Comparison of ENCODE assay signal across 10 mouse cellular contexts in genomic region chr10:80774981-80775380, GRCm38 (mm10). TPM values are rescaled to one million over a fixed set of nuclear protein-coding genes. Genes with fewer than 3 reads are reported as not detected.
DNase-seq lines count a peak whose midpoint lies in the region; ATAC-seq and TF ChIP-seq lines count a peak whose summit lies in the region.
"Had no signal": no experiment of that assay in that cellular context is flagged by ENCODE, and none has a peak within 500 bp of the region (broad histone marks: within the 10 kb centered on the region; RNA-seq: fewer than 3 reads in every experiment).

No protein-coding gene starts in this region.

- no peak overlapping the region for H3K4me2 ChIP-seq in forebrain, embryonic 13.5 days
- H3K4me2 ChIP-seq in forebrain, embryonic 12.5 days, result no peak overlapping the region
- no peak overlapping the region for H3K4me2 ChIP-seq in hindbrain, embryonic 12.5 days (replicated peaks)
- H3K4me2 ChIP-seq in hindbrain, embryonic 13.5 days, result no peak overlapping the region
- no peak overlapping the region for H3K4me2 ChIP-seq in neural tube, embryonic 13.5 days
- no peak overlapping the region for H3K4me2 ChIP-seq in stomach, postnatal 0 days (replicated peaks; ENCODE audit: low read depth)

- peak; percentile 45 for ATAC-seq in forebrain, embryonic 13.5 days
- no peak for ATAC-seq in forebrain, embryonic 12.5 days (ENCODE audit: low FRiP score)
- ATAC-seq in hindbrain, embryonic 12.5 days (ENCODE audit: low FRiP score), result 0 out of 2 replicates have a peak, but pooled peaks have one; percentile 4
- no peak for ATAC-seq in hindbrain, embryonic 13.5 days (ENCODE audit: low FRiP score)
- ATAC-seq in neural tube, embryonic 13.5 days (ENCODE audit: low read depth), result peak; percentile 38; the same call in 1 of the 2 replicates
- ATAC-seq in stomach, postnatal 0 days (ENCODE audit: low FRiP score, low TSS enrichment), result no peak; the same call in 1 of the 2 replicates

- H3K36me3 ChIP-seq in forebrain, embryonic 13.5 days (ENCODE audit: poor library complexity, severe bottlenecking), result peaks cover 100% of the 10 kb centered on the region
- H3K36me3 ChIP-seq in forebrain, embryonic 12.5 days (replicated peaks), result peaks cover 100% of the 10 kb centered on the region
- H3K36me3 ChIP-seq in hindbrain, embryonic 12.5 days, result peaks cover 99% of the 10 kb centered on the region
- peaks cover 100% of the 10 kb centered on the region for H3K36me3 ChIP-seq in hindbrain, embryonic 13.5 days
- H3K36me3 ChIP-seq in neural tube, embryonic 13.5 days, result peaks cover 98% of the 10 kb centered on the region
- peaks cover 43% of the 10 kb centered on the region for H3K36me3 ChIP-seq in stomach, postnatal 0 days (ENCODE audit: control insufficient read depth, insufficient read depth, low read length)

- TF ChIP-seq EP300 in stomach, postnatal 0 days (optimal IDR thresholded peaks at IDR 0.05), result no peak

- no peaks in the 10 kb centered on the region for H3K27me3 ChIP-seq in forebrain, embryonic 13.5 days
- H3K27me3 ChIP-seq in forebrain, embryonic 12.5 days, result no peaks in the 10 kb centered on the region
- no peaks in the 10 kb centered on the region for H3K27me3 ChIP-seq in hindbrain, embryonic 12.5 days
- no peaks in the 10 kb centered on the region for H3K27me3 ChIP-seq in hindbrain, embryonic 13.5 days
- no peaks in the 10 kb centered on the region for H3K27me3 ChIP-seq in neural tube, embryonic 13.5 days
- no peaks in the 10 kb centered on the region for H3K27me3 ChIP-seq in stomach, postnatal 0 days (ENCODE audit: control insufficient read depth, insufficient read depth, low read length)

- no peak for TF ChIP-seq CTCF in stomach, postnatal 0 days (IDR thresholded peaks at IDR 0.05; ENCODE audit: low read depth)

- no peak overlapping the region for H3K27ac ChIP-seq in forebrain, embryonic 13.5 days
- no peak overlapping the region for H3K27ac ChIP-seq in forebrain, embryonic 12.5 days
- no peak overlapping the region for H3K27ac ChIP-seq in hindbrain, embryonic 12.5 days
- no peak overlapping the region for H3K27ac ChIP-seq in hindbrain, embryonic 13.5 days
- no peak overlapping the region for H3K27ac ChIP-seq in neural tube, embryonic 13.5 days (replicated peaks)
- H3K27ac ChIP-seq in stomach, postnatal 0 days (replicated peaks), result peak overlapping the region; percentile 40; the same call in 1 of the 2 replicates

- H3K9me3 ChIP-seq in forebrain, embryonic 13.5 days (replicated peaks), result no peaks in the 10 kb centered on the region
- H3K9me3 ChIP-seq in forebrain, embryonic 12.5 days, result no peaks in the 10 kb centered on the region
- no peaks in the 10 kb centered on the region for H3K9me3 ChIP-seq in hindbrain, embryonic 12.5 days (replicated peaks)
- no peaks in the 10 kb centered on the region for H3K9me3 ChIP-seq in hindbrain, embryonic 13.5 days
- H3K9me3 ChIP-seq in neural tube, embryonic 13.5 days, result no peaks in the 10 kb centered on the region
- no peaks in the 10 kb centered on the region for H3K9me3 ChIP-seq in stomach, postnatal 0 days (ENCODE audit: control insufficient read depth, low read length)

- WGBS in forebrain, embryonic 13.5 days, result 96% methylated on average over 4 of the region's 4 CpGs
- 86% methylated on average over 4 of the region's 4 CpGs for WGBS in forebrain, embryonic 12.5 days
- WGBS in hindbrain, embryonic 12.5 days, result 89% methylated on average over 4 of the region's 4 CpGs
- WGBS in hindbrain, embryonic 13.5 days, result 92% methylated on average over 4 of the region's 4 CpGs
- 94% methylated on average over 4 of the region's 4 CpGs for WGBS in neural tube, embryonic 13.5 days
- 72% methylated on average over 4 of the region's 4 CpGs for WGBS in stomach, postnatal 0 days

- no peak for DNase-seq in neural tube, embryonic 10.5 days (ENCODE audit: extremely low spot score, low spot score)
- DNase-seq in stomach, postnatal 0 days (ENCODE audit: low spot score), result no peak
- no peak for DNase-seq in layer of hippocampus, adult 9-11 months

- no peak overlapping the region for H3K4me3 ChIP-seq in forebrain, embryonic 13.5 days
- no peak overlapping the region for H3K4me3 ChIP-seq in forebrain, embryonic 12.5 days (replicated peaks)
- no peak overlapping the region for H3K4me3 ChIP-seq in hindbrain, embryonic 12.5 days
- H3K4me3 ChIP-seq in hindbrain, embryonic 13.5 days, result no peak overlapping the region
- no peak overlapping the region for H3K4me3 ChIP-seq in neural tube, embryonic 13.5 days
- no peak overlapping the region for H3K4me3 ChIP-seq in stomach, postnatal 0 days (ENCODE audit: low read depth, low read length)
- H3K4me3 ChIP-seq: myocyte had no signal

- H3K9ac ChIP-seq in forebrain, embryonic 13.5 days, result no peak overlapping the region
- H3K9ac ChIP-seq in forebrain, embryonic 12.5 days, result no peak overlapping the region
- 0 out of 2 replicates have a peak overlapping the region, but pooled peaks have one; percentile 3 for H3K9ac ChIP-seq in hindbrain, embryonic 12.5 days
- no peak overlapping the region for H3K9ac ChIP-seq in hindbrain, embryonic 13.5 days
- H3K9ac ChIP-seq in neural tube, embryonic 13.5 days, result no peak overlapping the region
- H3K9ac ChIP-seq in stomach, postnatal 0 days (ENCODE audit: low read length), result no peak overlapping the region

- H3K4me1 ChIP-seq in forebrain, embryonic 13.5 days, result peaks cover 7% of the 10 kb centered on the region; the same call in 1 of the 2 replicates
- no peaks in the 10 kb centered on the region for H3K4me1 ChIP-seq in forebrain, embryonic 12.5 days
- H3K4me1 ChIP-seq in hindbrain, embryonic 12.5 days, result 0 out of 2 replicates have a peak, but pooled peaks cover 2% of the 10 kb centered on the region
- H3K4me1 ChIP-seq in hindbrain, embryonic 13.5 days (replicated peaks), result no peaks in the 10 kb centered on the region
- no peaks in the 10 kb centered on the region for H3K4me1 ChIP-seq in neural tube, embryonic 13.5 days (replicated peaks)
- H3K4me1 ChIP-seq in stomach, postnatal 0 days (replicated peaks; ENCODE audit: control insufficient read depth, insufficient read depth), result peaks cover 3% of the 10 kb centered on the region; the same call in 1 of the 2 replicates

RNA-seq across cellular contexts. Expression of gene Dot1l, which starts 20.0 kb away (rescaled TPM):
- 19.9 and 21.1 TPM in 2 replicates for polyA plus RNA-seq in forebrain, embryonic 13.5 days (2015; fragmentation: Nextera tagmentation; extraction: Ambion mirVana)
- 27.6 and 28.2 TPM in 2 replicates for polyA plus RNA-seq in forebrain, embryonic 12.5 days (2016; fragmentation: Nextera tagmentation; extraction: Ambion mirVana)
- polyA plus RNA-seq in hindbrain, embryonic 12.5 days (2016; fragmentation: Nextera tagmentation; extraction: Ambion mirVana), result 25.9 and 27.4 TPM in 2 replicates
- polyA plus RNA-seq in hindbrain, embryonic 13.5 days (2015; fragmentation: Nextera tagmentation; extraction: Ambion mirVana), result 18.9 and 19.4 TPM in 2 replicates
- polyA plus RNA-seq in neural tube, embryonic 13.5 days (2015; fragmentation: Nextera tagmentation; extraction: Ambion mirVana), result 16.4 and 19.5 TPM in 2 replicates
- polyA plus RNA-seq in stomach, postnatal 0 days (2015; fragmentation: Nextera tagmentation; extraction: Ambion mirVana), result 5.4 and 6.2 TPM in 2 replicates

RNA-seq across cellular contexts. Expression of gene Sf3a2, which starts 23.0 kb away (rescaled TPM):
- polyA plus RNA-seq in forebrain, embryonic 13.5 days (2015; fragmentation: Nextera tagmentation; extraction: Ambion mirVana), result 63.5 and 67.3 TPM in 2 replicates
- 77.1 and 89.4 TPM in 2 replicates for polyA plus RNA-seq in forebrain, embryonic 12.5 days (2016; fragmentation: Nextera tagmentation; extraction: Ambion mirVana)
- 65.3 and 71.8 TPM in 2 replicates for polyA plus RNA-seq in hindbrain, embryonic 12.5 days (2016; fragmentation: Nextera tagmentation; extraction: Ambion mirVana)
- 55.9 and 61.6 TPM in 2 replicates for polyA plus RNA-seq in hindbrain, embryonic 13.5 days (2015; fragmentation: Nextera tagmentation; extraction: Ambion mirVana)
- 67.5 and 71.0 TPM in 2 replicates for polyA plus RNA-seq in neural tube, embryonic 13.5 days (2015; fragmentation: Nextera tagmentation; extraction: Ambion mirVana)
- 27.7 and 31.8 TPM in 2 replicates for polyA plus RNA-seq in stomach, postnatal 0 days (2015; fragmentation: Nextera tagmentation; extraction: Ambion mirVana)

RNA-seq across cellular contexts. Expression of gene Plekhj1, which starts 23.4 kb away (rescaled TPM):
- polyA plus RNA-seq in forebrain, embryonic 13.5 days (2015; fragmentation: Nextera tagmentation; extraction: Ambion mirVana), result 141 and 151 TPM in 2 replicates
- 152 and 156 TPM in 2 replicates for polyA plus RNA-seq in forebrain, embryonic 12.5 days (2016; fragmentation: Nextera tagmentation; extraction: Ambion mirVana)
- polyA plus RNA-seq in hindbrain, embryonic 12.5 days (2016; fragmentation: Nextera tagmentation; extraction: Ambion mirVana), result 139 TPM in 2 replicates
- 128 and 132 TPM in 2 replicates for polyA plus RNA-seq in hindbrain, embryonic 13.5 days (2015; fragmentation: Nextera tagmentation; extraction: Ambion mirVana)
- polyA plus RNA-seq in neural tube, embryonic 13.5 days (2015; fragmentation: Nextera tagmentation; extraction: Ambion mirVana), result 128 and 137 TPM in 2 replicates
- 62.0 and 65.8 TPM in 2 replicates for polyA plus RNA-seq in stomach, postnatal 0 days (2015; fragmentation: Nextera tagmentation; extraction: Ambion mirVana)

RNA-seq across cellular contexts. Expression of gene Amh, which starts 30.1 kb away (rescaled TPM):
- 0.13 TPM in 1 of 2 replicates, not detected in the other for polyA plus RNA-seq in forebrain, embryonic 13.5 days (2015; fragmentation: Nextera tagmentation; extraction: Ambion mirVana)
- polyA plus RNA-seq in forebrain, embryonic 12.5 days (2016; fragmentation: Nextera tagmentation; extraction: Ambion mirVana), result 0.15 TPM in 1 of 2 replicates, not detected in the other
- not detected in 2 replicates for polyA plus RNA-seq in hindbrain, embryonic 12.5 days (2016; fragmentation: Nextera tagmentation; extraction: Ambion mirVana)
- 0.22 TPM in 1 of 2 replicates, not detected in the other for polyA plus RNA-seq in hindbrain, embryonic 13.5 days (2015; fragmentation: Nextera tagmentation; extraction: Ambion mirVana)
- 0.11 TPM in 1 of 2 replicates, not detected in the other for polyA plus RNA-seq in neural tube, embryonic 13.5 days (2015; fragmentation: Nextera tagmentation; extraction: Ambion mirVana)
- polyA plus RNA-seq in stomach, postnatal 0 days (2015; fragmentation: Nextera tagmentation; extraction: Ambion mirVana), result 6.8 and 6.9 TPM in 2 replicates
- polyA plus RNA-seq: stomach, embryonic 14.5 days had no signal

RNA-seq across cellular contexts. Expression of gene Ap3d1, which starts 32.9 kb away (rescaled TPM):
- 80.2 and 82.9 TPM in 2 replicates for polyA plus RNA-seq in forebrain, embryonic 13.5 days (2015; fragmentation: Nextera tagmentation; extraction: Ambion mirVana)
- 87.5 and 89.3 TPM in 2 replicates for polyA plus RNA-seq in forebrain, embryonic 12.5 days (2016; fragmentation: Nextera tagmentation; extraction: Ambion mirVana)
- 101 TPM in 2 replicates for polyA plus RNA-seq in hindbrain, embryonic 12.5 days (2016; fragmentation: Nextera tagmentation; extraction: Ambion mirVana)
- polyA plus RNA-seq in hindbrain, embryonic 13.5 days (2015; fragmentation: Nextera tagmentation; extraction: Ambion mirVana), result 100 and 101 TPM in 2 replicates
- polyA plus RNA-seq in neural tube, embryonic 13.5 days (2015; fragmentation: Nextera tagmentation; extraction: Ambion mirVana), result 106 and 114 TPM in 2 replicates
- polyA plus RNA-seq in stomach, postnatal 0 days (2015; fragmentation: Nextera tagmentation; extraction: Ambion mirVana), result 38.7 and 42.7 TPM in 2 replicates

Comparison
In these comparisons a context has a peak if more than half of its experiments do, and no peak if none do; other contexts are left out.
1. ATAC-seq: peak in forebrain, embryonic 13.5 days (single experiment), hindbrain, embryonic 12.5 days (single experiment) and neural tube, embryonic 13.5 days (single experiment); none in forebrain, embryonic 12.5 days (single experiment), hindbrain, embryonic 13.5 days (single experiment) and stomach, postnatal 0 days (single experiment).